Mouse (Mus musculus) spleen, adult 2 months (tissue): Measurements from ENCODE around the gene Dnaja3. TPM values are rescaled to one million over a fixed set of nuclear protein-coding genes. Genes with fewer than 3 reads are reported as not detected.

Experiments
- DNase-seq, 2 experiments: peaks; one replicate each; pipeline versions ENCODE4 v3.0.0 to v3.0.0-alpha.2; 2012 to 2021; ENCODE audit warnings: low spot score in 2 of 2, low read depth in 1 of 2
- H3K27ac ChIP-seq: fragments of 200-500 bp; 2 replicates; pipeline ENCODE4 v1.5.1; 2012; ENCODE audit warnings: low read length, inconsistent platforms; ENCODE audit not compliant: insufficient read depth
- H3K27me3 ChIP-seq: fragments of 200-500 bp; 2 replicates; pipeline ENCODE4 v1.6.1; 2012; ENCODE audit warnings: mild to moderate bottlenecking, moderate library complexity, low read length, inconsistent platforms; ENCODE audit not compliant: control insufficient read depth, insufficient read depth
- H3K36me3 ChIP-seq: fragments of 200-500 bp; 2 replicates; pipeline ENCODE4 v1.6.1; 2012; ENCODE audit warnings: mild to moderate bottlenecking, low read length, inconsistent platforms; ENCODE audit not compliant: control insufficient read depth, insufficient read depth
- H3K4me1 ChIP-seq: fragments of 200-500 bp; 2 replicates; pipeline ENCODE4 v1.6.1; 2011; ENCODE audit warnings: inconsistent platforms; ENCODE audit not compliant: control insufficient read depth, insufficient read depth, insufficient read length
- H3K4me3 ChIP-seq: fragments of 200-500 bp; 2 replicates; pipeline ENCODE4 v1.5.1; 2011; ENCODE audit warnings: mild to moderate bottlenecking, inconsistent platforms; ENCODE audit not compliant: insufficient read depth, insufficient read length; ENCODE audit errors: extremely low read depth
- CTCF ChIP-seq: fragments of 200-500 bp; IDR thresholded peaks from 2 replicates; pipeline ENCODE4 v1.5.1; 2011; ENCODE audit warnings: mild to moderate bottlenecking, inconsistent platforms; ENCODE audit not compliant: insufficient read depth, insufficient read length, insufficient replicate concordance; ENCODE audit errors: extremely low read depth
- POLR2A ChIP-seq: fragments of 200-500 bp; IDR thresholded peaks from 2 replicates; pipeline ENCODE4 v1.6.1; 2011; ENCODE audit warnings: low read depth, low read length, inconsistent platforms
- whole genome bisulfite sequencing: fragments of 180-500 bp; shearing (Covaris S2); methylation state at CpG from one replicate; pipeline ENCODE4 v1.1.7; 2018; 5-methylcytosine and 5-hydroxymethylcytosine counted together
- polyA plus RNA-seq: library from polyadenylated mRNA; depleted of rRNA; stranded (reverse); fragments of >200 nt; gene quantifications from 2 replicates; pipeline ENCODE4 v1.2.3, GENCODE M21; 2012

The Dnaja3 gene
- polyA plus RNA-seq, 1 experiment: 11.0 TPM

DNA sequence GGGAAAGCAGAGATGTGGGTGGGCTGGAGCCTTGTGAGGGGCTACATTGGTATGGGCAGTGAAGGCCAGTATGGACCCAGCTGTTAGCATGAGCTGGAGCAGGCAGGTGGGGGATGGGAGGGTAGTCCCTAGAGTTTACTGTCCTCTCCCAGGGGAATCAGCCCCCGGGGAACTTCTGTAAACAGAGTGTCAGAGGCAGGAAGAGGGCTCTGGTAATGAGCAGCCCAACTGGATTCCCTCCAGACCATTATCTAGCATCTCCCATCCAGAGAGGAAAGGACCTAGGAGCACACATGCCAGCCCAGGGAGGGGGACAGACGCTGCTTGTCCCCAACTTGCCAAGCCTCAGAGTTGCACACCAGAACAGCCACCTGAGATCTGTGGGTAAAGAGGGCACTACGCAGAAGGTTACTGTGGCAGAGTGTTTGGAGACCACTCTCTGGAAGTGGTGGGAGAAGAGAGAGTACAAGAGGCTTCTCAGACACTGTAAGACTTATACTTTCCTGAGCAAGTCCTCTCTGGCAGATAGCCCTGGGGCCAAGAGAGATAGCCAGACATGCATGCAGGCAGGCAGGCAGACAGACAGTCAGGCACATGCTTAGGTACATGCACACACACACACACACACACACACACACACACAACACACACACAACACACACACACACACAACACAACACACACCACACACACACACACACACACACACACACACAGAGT is 1.5 kb downstream of the Dnaja3 start:
- Histone ChIP-seq H3K4me3 (no peak overlapping the region), H3K4me1 (peaks cover 16% of the 10 kb centered on the region; the same call in 1 of the 2 replicates), H3K27me3 (no peaks in the 10 kb centered on the region), H3K27ac (peak overlapping the region; percentile 33; the same call in 1 of the 2 replicates), H3K36me3 (peaks cover 9% of the 10 kb centered on the region)
- WGBS: 61% methylated on average over 3 of the region's 3 CpGs
- TF ChIP-seq CTCF: no peak
- no peak for TF ChIP-seq POLR2A
- DNase-seq: peak in 1 of 2 experiments; percentile 38

DNA sequence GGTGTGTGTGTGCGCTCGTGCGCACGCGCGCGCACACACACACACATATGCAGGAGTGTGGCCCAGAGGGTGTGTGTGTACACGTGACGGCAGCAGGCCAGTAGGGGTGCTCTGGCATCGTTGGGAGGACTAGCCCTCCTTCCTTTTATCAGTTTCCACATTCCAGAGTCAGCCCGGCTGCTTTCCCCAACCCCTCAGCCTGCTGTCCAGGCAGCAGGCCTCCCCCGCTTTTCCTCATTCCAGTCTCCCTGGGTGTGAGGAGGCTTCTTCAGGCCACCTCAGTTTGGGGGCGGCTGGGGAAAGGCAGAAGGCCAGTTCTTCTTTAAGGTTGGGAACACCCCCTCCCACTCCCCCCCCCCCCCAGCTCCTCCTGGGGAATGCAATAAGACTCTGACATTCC is 2.4 kb downstream of the Dnaja3 start:
- 91% methylated on average over 13 of the region's 13 CpGs for WGBS
- TF ChIP-seq POLR2A: no peak
- H3K27me3 ChIP-seq: no peaks in the 10 kb centered on the region
- no peak overlapping the region for H3K4me3 ChIP-seq
- H3K27ac ChIP-seq: 0 out of 2 replicates have a peak overlapping the region, but pooled peaks have one; percentile 8
- DNase-seq: no peak
- peaks cover 16% of the 10 kb centered on the region; the same call in 1 of the 2 replicates for H3K4me1 ChIP-seq
- peaks cover 13% of the 10 kb centered on the region for H3K36me3 ChIP-seq

DNA sequence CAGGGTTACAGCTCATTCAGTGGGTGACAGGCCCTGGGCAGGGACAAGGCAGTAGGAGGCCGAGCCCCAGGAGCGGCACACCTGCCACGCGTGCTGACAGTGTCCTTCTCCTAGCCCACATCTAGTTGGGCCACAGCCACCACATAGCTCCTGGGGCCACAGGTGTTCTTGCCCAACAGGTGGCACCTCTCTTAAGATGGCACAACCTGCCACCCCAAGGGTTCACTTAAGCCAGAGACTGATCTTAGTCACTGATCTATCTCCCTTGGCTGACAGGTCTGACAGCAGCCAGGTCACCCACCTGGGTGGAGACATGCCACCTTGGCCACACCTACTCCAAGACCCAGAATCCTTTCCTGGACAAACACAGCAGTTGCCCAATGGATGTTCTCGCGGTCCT is 3.1 kb downstream of the Dnaja3 start:
- no peak for TF ChIP-seq POLR2A
- TF ChIP-seq CTCF: no peak
- H3K4me3 ChIP-seq: no peak overlapping the region
- DNase-seq: no peak
- peaks cover 16% of the 10 kb centered on the region; the same call in 1 of the 2 replicates for H3K4me1 ChIP-seq
- peak overlapping the region; percentile 12; the same call in 1 of the 2 replicates for H3K27ac ChIP-seq
- H3K27me3 ChIP-seq: no peaks in the 10 kb centered on the region
- peaks cover 17% of the 10 kb centered on the region for H3K36me3 ChIP-seq
- 92% methylated on average over 6 of the region's 6 CpGs for WGBS

DNA sequence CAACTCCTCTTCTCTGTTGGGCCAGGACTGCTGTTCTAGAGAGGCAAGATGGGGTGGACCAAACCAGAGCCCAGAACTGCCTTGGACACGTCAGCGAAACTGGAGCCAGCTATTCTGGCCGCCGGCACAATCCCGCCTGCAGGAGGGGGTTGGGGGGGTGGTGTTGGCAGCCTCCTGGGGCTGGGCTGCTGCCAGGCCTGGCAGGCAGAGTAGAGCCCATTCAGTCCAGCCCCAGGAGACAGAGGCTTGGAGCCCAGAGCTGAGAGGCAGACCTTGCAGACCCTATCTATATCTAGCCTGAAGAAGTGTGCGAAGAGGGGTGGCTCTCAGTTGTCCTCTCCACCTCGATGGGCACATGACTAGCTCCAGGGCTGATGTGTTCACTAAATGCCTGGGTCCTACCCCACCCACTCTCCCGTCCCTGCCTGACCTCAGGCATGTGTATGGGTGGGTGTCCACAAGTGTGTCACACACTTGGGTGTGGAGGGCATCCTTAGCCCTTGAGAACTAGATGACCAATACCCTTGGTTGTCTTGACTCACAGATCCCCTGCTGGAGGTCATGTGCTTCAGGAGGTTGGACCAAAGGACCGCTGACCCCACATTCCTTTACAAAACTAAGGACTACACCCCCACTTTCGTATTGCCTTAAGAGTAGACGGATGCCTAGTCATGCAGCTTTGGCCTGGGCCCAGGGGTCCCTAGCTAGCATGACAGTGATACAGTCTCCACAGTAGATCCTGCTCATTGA is 4.1 kb downstream of the Dnaja3 start:
- WGBS: 83% methylated on average over 11 of the region's 11 CpGs
- TF ChIP-seq CTCF (no peak), POLR2A (no peak)
- no peak for DNase-seq

DNA sequence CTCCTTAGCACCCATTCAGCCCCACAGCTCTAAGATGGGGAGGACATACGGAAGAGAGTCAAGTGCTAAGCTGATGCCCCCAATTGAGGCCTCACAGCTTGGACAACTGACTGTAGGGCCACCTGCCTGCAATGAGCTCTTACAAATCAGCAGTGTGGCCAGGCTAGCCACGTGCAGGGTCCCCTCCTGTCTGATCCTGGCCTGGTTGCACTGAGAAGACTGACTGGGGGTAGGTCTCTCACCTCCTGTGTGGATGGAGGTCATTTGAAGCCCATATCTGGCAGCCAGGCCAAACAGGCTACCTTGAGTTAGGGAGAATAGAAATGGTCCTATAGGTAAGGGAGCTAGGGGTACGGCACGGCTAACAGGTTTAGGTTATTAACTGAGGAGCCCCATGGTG is 6.1 kb downstream of the Dnaja3 start:
- Histone ChIP-seq H3K27ac (no peak overlapping the region), H3K36me3 (peaks cover 30% of the 10 kb centered on the region), H3K4me1 (peaks cover 9% of the 10 kb centered on the region; the same call in 1 of the 2 replicates), H3K27me3 (no peaks in the 10 kb centered on the region), H3K4me3 (no peak overlapping the region)
- WGBS: 93% methylated on average over 4 of the region's 4 CpGs
- no peak for DNase-seq
- TF ChIP-seq CTCF (no peak), POLR2A (no peak)

More for the DNA sequence above, 4.1 kb downstream of the Dnaja3 start:
- peaks cover 18% of the 10 kb centered on the region for H3K36me3 ChIP-seq
- peaks cover 16% of the 10 kb centered on the region; the same call in 1 of the 2 replicates for H3K4me1 ChIP-seq
- H3K27me3 ChIP-seq: no peaks in the 10 kb centered on the region
- H3K27ac ChIP-seq: peak overlapping the region; percentile 17; the same call in 1 of the 2 replicates
- H3K4me3 ChIP-seq: no peak overlapping the region

DNA sequence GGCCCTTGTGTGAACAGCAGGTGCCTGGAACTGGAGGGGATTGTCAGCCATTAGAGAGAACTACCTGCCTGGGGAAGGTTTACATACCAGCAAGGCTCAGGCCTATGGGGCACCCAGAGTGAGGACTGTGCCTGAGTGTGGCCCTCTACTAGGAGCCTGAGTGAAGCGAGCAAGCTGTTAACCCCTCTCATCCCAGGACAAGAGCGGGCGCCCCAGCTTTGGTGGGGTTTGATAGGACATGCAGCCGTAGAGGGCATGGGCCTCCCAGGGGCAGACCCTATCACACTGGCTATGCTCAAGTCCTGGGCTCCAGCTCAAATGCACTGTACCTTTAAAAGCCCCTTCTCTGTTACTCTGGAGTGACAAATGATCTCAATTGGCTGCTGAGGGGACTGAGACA is 7.0 kb downstream of the Dnaja3 start:
- Histone ChIP-seq H3K27me3 (no peaks in the 10 kb centered on the region), H3K27ac (no peak overlapping the region), H3K36me3 (peaks cover 34% of the 10 kb centered on the region), H3K4me3 (no peak overlapping the region), H3K4me1 (peaks cover under 1% of the 10 kb centered on the region; the same call in 1 of the 2 replicates)
- WGBS: 91% methylated on average over 4 of the region's 4 CpGs
- TF ChIP-seq CTCF (no peak), POLR2A (no peak)
- DNase-seq: no peak
